Mouse (Mus musculus): ENCODE measurements around the gene Parva. TPM values are rescaled to one million over a fixed set of nuclear protein-coding genes. Genes with fewer than 3 reads are reported as not detected.
A peak's percentile ranks its signal among the peaks of the same experiment; 100 is the strongest.

The Parva gene
- polyA plus RNA-seq, 1 experiment from 2014 or later, result 83.3 TPM

- H3K4me3 ChIP-seq (ENCODE audit: low read depth, low read length), result no peak overlapping the region
- H3K9me3 ChIP-seq (replicated peaks; ENCODE audit: control insufficient read depth, low read length), result no peaks in the 10 kb centered on the region
- WGBS (ENCODE audit: insufficient replicate concordance), result 60% methylated on average over 5 of the region's 5 CpGs
- ATAC-seq (replicated peaks; ENCODE audit: insufficient number of reproducible peaks, low FRiP score, low TSS enrichment), result no peak
- no peak overlapping the region for H3K27ac ChIP-seq (ENCODE audit: low read depth, low read length)
- no peaks in the 10 kb centered on the region for H3K27me3 ChIP-seq (ENCODE audit: control insufficient read depth, insufficient read depth, low read length)
- no peaks in the 10 kb centered on the region for H3K36me3 ChIP-seq (ENCODE audit: control insufficient read depth, insufficient read depth, low read length)
- H3K4me1 ChIP-seq (ENCODE audit: control insufficient read depth, insufficient read depth, low read length), result peaks cover 32% of the 10 kb centered on the region
- no peak overlapping the region for H3K4me2 ChIP-seq
- H3K9ac ChIP-seq (ENCODE audit: low read depth, low read length), result no peak overlapping the region
These were observed 28.3 kb downstream of the Parva start for GRCm38 (mm10) chr7:112455566-112456110.

- no peak for ATAC-seq (replicated peaks; ENCODE audit: insufficient number of reproducible peaks, low FRiP score, low TSS enrichment)
- Histone ChIP-seq H3K36me3 (ENCODE audit: control insufficient read depth, insufficient read depth, low read length) (no peaks in the 10 kb centered on the region), H3K4me2 (no peak overlapping the region), H3K4me3 (ENCODE audit: low read depth, low read length) (no peak overlapping the region), H3K4me1 (ENCODE audit: control insufficient read depth, insufficient read depth, low read length) (peaks cover 35% of the 10 kb centered on the region), H3K9me3 (replicated peaks; ENCODE audit: control insufficient read depth, low read length) (no peaks in the 10 kb centered on the region), H3K9ac (ENCODE audit: low read depth, low read length) (no peak overlapping the region), H3K27me3 (ENCODE audit: control insufficient read depth, insufficient read depth, low read length) (no peaks in the 10 kb centered on the region), H3K27ac (ENCODE audit: low read depth, low read length) (no peak overlapping the region)
- 88% methylated on average over 4 of the region's 4 CpGs for WGBS (ENCODE audit: insufficient replicate concordance)
These were observed 30.1 kb downstream of the Parva start for GRCm38 (mm10) chr7:112457373-112457772.

- H3K4me2 ChIP-seq, result no peak overlapping the region
- H3K9me3 ChIP-seq (replicated peaks; ENCODE audit: control insufficient read depth, low read length), result no peaks in the 10 kb centered on the region
- H3K4me1 ChIP-seq (ENCODE audit: control insufficient read depth, insufficient read depth, low read length), result peaks cover 40% of the 10 kb centered on the region
- no peaks in the 10 kb centered on the region for H3K27me3 ChIP-seq (ENCODE audit: control insufficient read depth, insufficient read depth, low read length)
- WGBS (ENCODE audit: insufficient replicate concordance), result 83% methylated on average over 4 of the region's 4 CpGs
- H3K9ac ChIP-seq (ENCODE audit: low read depth, low read length), result no peak overlapping the region
- no peaks in the 10 kb centered on the region for H3K36me3 ChIP-seq (ENCODE audit: control insufficient read depth, insufficient read depth, low read length)
- no peak for ATAC-seq (replicated peaks; ENCODE audit: insufficient number of reproducible peaks, low FRiP score, low TSS enrichment)
- H3K4me3 ChIP-seq (ENCODE audit: low read depth, low read length), result no peak overlapping the region
- no peak overlapping the region for H3K27ac ChIP-seq (ENCODE audit: low read depth, low read length)
These were observed 30.6 kb downstream of the Parva start for GRCm38 (mm10) chr7:112457920-112458319.

GRCm38 (mm10) chr7:112458440-112458839 is 31.1 kb downstream of the Parva start:
- Histone ChIP-seq H3K36me3 (ENCODE audit: control insufficient read depth, insufficient read depth, low read length) (no peaks in the 10 kb centered on the region), H3K4me1 (ENCODE audit: control insufficient read depth, insufficient read depth, low read length) (peaks cover 44% of the 10 kb centered on the region), H3K4me2 (no peak overlapping the region), H3K4me3 (ENCODE audit: low read depth, low read length) (no peak overlapping the region), H3K27me3 (ENCODE audit: control insufficient read depth, insufficient read depth, low read length) (no peaks in the 10 kb centered on the region), H3K9me3 (replicated peaks; ENCODE audit: control insufficient read depth, low read length) (no peaks in the 10 kb centered on the region), H3K27ac (ENCODE audit: low read depth, low read length) (no peak overlapping the region), H3K9ac (ENCODE audit: low read depth, low read length) (no peak overlapping the region)
- no peak for ATAC-seq (replicated peaks; ENCODE audit: insufficient number of reproducible peaks, low FRiP score, low TSS enrichment)
- 64% methylated on average over 5 of the region's 5 CpGs for WGBS (ENCODE audit: insufficient replicate concordance)

GRCm38 (mm10) chr7:112463074-112463473 is 35.8 kb downstream of the Parva start:
- peak overlapping the region; percentile 7; the same call in 1 of the 2 replicates for H3K4me2 ChIP-seq
- peaks cover 34% of the 10 kb centered on the region for H3K4me1 ChIP-seq (ENCODE audit: control insufficient read depth, insufficient read depth, low read length)
- no peaks in the 10 kb centered on the region for H3K36me3 ChIP-seq (ENCODE audit: control insufficient read depth, insufficient read depth, low read length)
- H3K9me3 ChIP-seq (replicated peaks; ENCODE audit: control insufficient read depth, low read length), result no peaks in the 10 kb centered on the region
- no peaks in the 10 kb centered on the region for H3K27me3 ChIP-seq (ENCODE audit: control insufficient read depth, insufficient read depth, low read length)
- WGBS (ENCODE audit: insufficient replicate concordance), result 10% methylated on average over 2 of the region's 2 CpGs
- no peak overlapping the region for H3K4me3 ChIP-seq (ENCODE audit: low read depth, low read length)
- H3K9ac ChIP-seq (ENCODE audit: low read depth, low read length), result peak overlapping the region; percentile 47
- H3K27ac ChIP-seq (ENCODE audit: low read depth, low read length), result peak overlapping the region; percentile 46; the same call in 1 of the 2 replicates
- no peak for ATAC-seq (replicated peaks; ENCODE audit: insufficient number of reproducible peaks, low FRiP score, low TSS enrichment)

GRCm38 (mm10) chr7:112465920-112466319 is 38.6 kb downstream of the Parva start:
- Histone ChIP-seq H3K36me3 (ENCODE audit: control insufficient read depth, insufficient read depth, low read length) (no peaks in the 10 kb centered on the region), H3K4me2 (no peak overlapping the region), H3K27me3 (ENCODE audit: control insufficient read depth, insufficient read depth, low read length) (no peaks in the 10 kb centered on the region), H3K4me1 (ENCODE audit: control insufficient read depth, insufficient read depth, low read length) (peaks cover 40% of the 10 kb centered on the region), H3K27ac (ENCODE audit: low read depth, low read length) (no peak overlapping the region), H3K9me3 (replicated peaks; ENCODE audit: control insufficient read depth, low read length) (no peaks in the 10 kb centered on the region), H3K9ac (ENCODE audit: low read depth, low read length) (no peak overlapping the region), H3K4me3 (ENCODE audit: low read depth, low read length) (no peak overlapping the region)
- no peak for ATAC-seq (replicated peaks; ENCODE audit: insufficient number of reproducible peaks, low FRiP score, low TSS enrichment)
- 66% methylated on average over 3 of the region's 3 CpGs for WGBS (ENCODE audit: insufficient replicate concordance)

- Histone ChIP-seq H3K4me2 (no peak overlapping the region), H3K4me3 (ENCODE audit: low read depth, low read length) (no peak overlapping the region), H3K9ac (ENCODE audit: low read depth, low read length) (no peak overlapping the region), H3K4me1 (ENCODE audit: control insufficient read depth, insufficient read depth, low read length) (peaks cover 46% of the 10 kb centered on the region), H3K9me3 (replicated peaks; ENCODE audit: control insufficient read depth, low read length) (no peaks in the 10 kb centered on the region), H3K27ac (ENCODE audit: low read depth, low read length) (peak overlapping the region; percentile 89), H3K27me3 (ENCODE audit: control insufficient read depth, insufficient read depth, low read length) (no peaks in the 10 kb centered on the region), H3K36me3 (ENCODE audit: control insufficient read depth, insufficient read depth, low read length) (no peaks in the 10 kb centered on the region)
- WGBS (ENCODE audit: insufficient replicate concordance), result 69% methylated on average over 3 of the region's 3 CpGs
- no peak for ATAC-seq (replicated peaks; ENCODE audit: insufficient number of reproducible peaks, low FRiP score, low TSS enrichment)
These were observed 39.5 kb downstream of the Parva start for GRCm38 (mm10) chr7:112466786-112467185.

- Histone ChIP-seq H3K9ac (ENCODE audit: low read depth, low read length) (peak overlapping the region; percentile 50; the same call in 1 of the 2 replicates), H3K9me3 (replicated peaks; ENCODE audit: control insufficient read depth, low read length) (no peaks in the 10 kb centered on the region), H3K36me3 (ENCODE audit: control insufficient read depth, insufficient read depth, low read length) (no peaks in the 10 kb centered on the region), H3K4me2 (peak overlapping the region; percentile 14; the same call in 1 of the 2 replicates), H3K27ac (ENCODE audit: low read depth, low read length) (peak overlapping the region; percentile 89), H3K4me3 (ENCODE audit: low read depth, low read length) (no peak overlapping the region), H3K27me3 (ENCODE audit: control insufficient read depth, insufficient read depth, low read length) (no peaks in the 10 kb centered on the region), H3K4me1 (ENCODE audit: control insufficient read depth, insufficient read depth, low read length) (peaks cover 41% of the 10 kb centered on the region)
- ATAC-seq (replicated peaks; ENCODE audit: insufficient number of reproducible peaks, low FRiP score, low TSS enrichment), result peak; percentile 52; the same call in 1 of the 2 replicates
- WGBS (ENCODE audit: insufficient replicate concordance), result 26% methylated on average over 11 of the region's 11 CpGs
These were observed 40.4 kb downstream of the Parva start for GRCm38 (mm10) chr7:112467687-112468111.

GRCm38 (mm10) chr7:112469817-112470216 is 42.5 kb downstream of the Parva start:
- Histone ChIP-seq H3K27ac (ENCODE audit: low read depth, low read length) (no peak overlapping the region), H3K9ac (ENCODE audit: low read depth, low read length) (no peak overlapping the region), H3K36me3 (ENCODE audit: control insufficient read depth, insufficient read depth, low read length) (no peaks in the 10 kb centered on the region), H3K27me3 (ENCODE audit: control insufficient read depth, insufficient read depth, low read length) (no peaks in the 10 kb centered on the region), H3K4me2 (no peak overlapping the region), H3K9me3 (replicated peaks; ENCODE audit: control insufficient read depth, low read length) (no peaks in the 10 kb centered on the region), H3K4me1 (ENCODE audit: control insufficient read depth, insufficient read depth, low read length) (peaks cover 46% of the 10 kb centered on the region), H3K4me3 (ENCODE audit: low read depth, low read length) (no peak overlapping the region)
- ATAC-seq (replicated peaks; ENCODE audit: insufficient number of reproducible peaks, low FRiP score, low TSS enrichment), result no peak
- WGBS (ENCODE audit: insufficient replicate concordance), result 43% methylated on average over 5 of the region's 5 CpGs
